9 mouse cellular contexts compared by ENCODE assay signal in the genomic region with DNA sequence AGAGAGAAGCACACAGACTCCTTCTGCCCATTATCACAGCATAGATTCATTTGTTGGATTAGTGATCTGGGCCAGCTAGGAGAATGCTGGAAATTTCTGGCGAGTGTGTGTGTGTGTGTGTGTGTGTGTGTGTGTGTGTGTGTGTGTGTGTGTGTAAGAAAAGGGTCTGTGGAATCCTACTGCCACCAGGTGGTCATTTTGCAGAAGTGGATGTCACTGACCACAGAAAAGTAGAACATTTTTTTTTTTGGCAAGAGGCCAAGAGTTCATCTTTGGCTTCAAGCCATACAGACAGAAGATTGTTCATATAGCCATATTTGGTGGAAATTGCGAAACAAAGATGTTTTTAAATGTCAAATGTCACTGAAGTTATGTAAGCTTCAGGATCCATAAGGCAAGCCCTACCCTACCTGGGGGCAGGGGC. TPM values are rescaled to one million over a fixed set of nuclear protein-coding genes. Genes with fewer than 3 reads are reported as not detected.
A peak's percentile ranks its signal among the peaks of the same experiment; 100 is the strongest.
DNase-seq lines count a peak whose midpoint lies in the region; ATAC-seq and TF ChIP-seq lines count a peak whose summit lies in the region.
"Had no signal": no experiment of that assay in that cellular context is flagged by ENCODE, and none has a peak within 500 bp of the region (broad histone marks: within the 10 kb centered on the region; RNA-seq: fewer than 3 reads in every experiment).

No protein-coding gene starts in this region.

- TF ChIP-seq RAD21 in MEL (IDR thresholded peaks at IDR 0.05; ENCODE audit: low read depth, low read length): peak; percentile 91

- H3K9me3 ChIP-seq in midbrain, embryonic 10.5 days (replicated peaks): no peaks in the 10 kb centered on the region
- no peaks in the 10 kb centered on the region for H3K9me3 ChIP-seq in midbrain, embryonic 15.5 days
- no peaks in the 10 kb centered on the region for H3K9me3 ChIP-seq in MEL (replicated peaks; ENCODE audit: insufficient read depth, low read length)
- no peaks in the 10 kb centered on the region for H3K9me3 ChIP-seq in midbrain, postnatal 0 days (ENCODE audit: low read length)
- H3K9me3 ChIP-seq: megakaryocyte, embryonic 14.5 days had no signal

- peak; percentile 60 for DNase-seq in midbrain, embryonic 10.5 days (ENCODE audit: low spot score)
- DNase-seq in MEL (ENCODE audit: low read depth, low spot score): peak; percentile 78
- DNase-seq in cerebellum, adult 8-10 months: peak; percentile 67
- DNase-seq in gastrocnemius, postnatal 14 days: peak; percentile 55
- DNase-seq in left cerebral cortex, postnatal 14 days (ENCODE audit: low spot score in 2 of 2): peak; percentile 68 to 87
- peak; percentile 93 for DNase-seq in midbrain, postnatal 0 days (ENCODE audit: low spot score)
- no peak for DNase-seq in ovary, postnatal 36 days (ENCODE audit: low spot score)

- H3K36me3 ChIP-seq in midbrain, embryonic 10.5 days: peaks cover 3% of the 10 kb centered on the region; the same call in 1 of the 2 replicates
- no peaks in the 10 kb centered on the region for H3K36me3 ChIP-seq in midbrain, embryonic 15.5 days (replicated peaks)
- H3K36me3 ChIP-seq in MEL (ENCODE audit: control insufficient read depth in 1 of 2, insufficient read depth in 2 of 2, low read length in 2 of 2): peaks cover 0 to 8% of the 10 kb centered on the region in 2 experiments; a peak in 2 of 4 replicates
- H3K36me3 ChIP-seq in midbrain, postnatal 0 days (ENCODE audit: insufficient read depth, low read length): no peaks in the 10 kb centered on the region; the same call in 1 of the 2 replicates

- TF ChIP-seq CTCF in MEL (IDR thresholded peaks at IDR 0.05 in 2 of 3, conservative IDR thresholded peaks at IDR 0.05 in 1 of 3; ENCODE audit: control insufficient read depth in 1 of 3, insufficient read depth in 1 of 3, low read depth in 2 of 3, low read length in 3 of 3, poor library complexity in 1 of 3, severe bottlenecking in 1 of 3): peak; percentile 45 to 90 (median 63)
- TF ChIP-seq CTCF in midbrain, postnatal 0 days (IDR thresholded peaks at IDR 0.05): peak; percentile 88

- intact Hi-C loops in gastrocnemius, postnatal 14 days (cut with DNase I; ENCODE audit: low total_unique reads): no loop called here
- intact Hi-C loops in left cerebral cortex, postnatal 14 days (cut with DNase I): loop anchor here (2.0 kb wide), 2 partner anchors 138 to 222 kb away; no protein-coding TSS in a partner anchor

- H3K4me3 ChIP-seq in midbrain, embryonic 10.5 days: no peak overlapping the region
- H3K4me3 ChIP-seq in midbrain, embryonic 15.5 days: no peak overlapping the region
- H3K4me3 ChIP-seq in MEL (ENCODE audit: control insufficient read depth in 1 of 2, insufficient read depth in 1 of 2, low read depth in 2 of 2, low read length in 2 of 2): no peak overlapping the region
- H3K4me3 ChIP-seq in midbrain, postnatal 0 days (ENCODE audit: low read depth, low read length): no peak overlapping the region
- H3K4me3 ChIP-seq: megakaryocyte, embryonic 14.5 days had no signal

- peaks cover 38% of the 10 kb centered on the region for H3K27me3 ChIP-seq in midbrain, embryonic 10.5 days (ENCODE audit: low read depth, poor library complexity, severe bottlenecking)
- H3K27me3 ChIP-seq in midbrain, embryonic 15.5 days (replicated peaks): peaks cover 21% of the 10 kb centered on the region
- H3K27me3 ChIP-seq in MEL (ENCODE audit: control insufficient read depth in 1 of 2, insufficient read depth in 2 of 2, low read length in 2 of 2): no peaks in the 10 kb centered on the region
- peaks cover 17% of the 10 kb centered on the region for H3K27me3 ChIP-seq in midbrain, postnatal 0 days (ENCODE audit: insufficient read depth, low read length)
- H3K27me3 ChIP-seq: megakaryocyte, embryonic 14.5 days had no signal

- no peak for ATAC-seq in midbrain, embryonic 15.5 days (replicated peaks)
- ATAC-seq in midbrain, postnatal 0 days (ENCODE audit: low FRiP score): no peak

- H3K4me1 ChIP-seq in midbrain, embryonic 10.5 days: peaks cover 51% of the 10 kb centered on the region
- H3K4me1 ChIP-seq in midbrain, embryonic 15.5 days: peaks cover 5% of the 10 kb centered on the region; the same call in 1 of the 2 replicates
- peaks cover 0 to 8% of the 10 kb centered on the region in 2 experiments; a peak in 3 of 4 replicates for H3K4me1 ChIP-seq in MEL (ENCODE audit: control insufficient read depth in 1 of 2, insufficient read depth in 2 of 2, low read length in 2 of 2)
- H3K4me1 ChIP-seq in midbrain, postnatal 0 days (ENCODE audit: insufficient read depth, low read length): no peaks in the 10 kb centered on the region

- H3K4me2 ChIP-seq in midbrain, embryonic 15.5 days: no peak overlapping the region
- H3K4me2 ChIP-seq in midbrain, postnatal 0 days (ENCODE audit: low read depth, low read length, poor library complexity, severe bottlenecking): no peak overlapping the region

- H3K27ac ChIP-seq in midbrain, embryonic 10.5 days (replicated peaks): no peak overlapping the region
- H3K27ac ChIP-seq in midbrain, embryonic 15.5 days: no peak overlapping the region
- no peak overlapping the region for H3K27ac ChIP-seq in MEL (ENCODE audit: control insufficient read depth, low read depth, low read length)
- H3K27ac ChIP-seq in midbrain, postnatal 0 days (ENCODE audit: low read depth, low read length): no peak overlapping the region

- TF ChIP-seq POLR2A in MEL (IDR thresholded peaks at IDR 0.05; ENCODE audit: control insufficient read depth in 1 of 2, insufficient read depth in 1 of 2, low read depth in 1 of 2, low read length in 2 of 2, poor library complexity in 1 of 2): no peak

- no peak overlapping the region for H3K9ac ChIP-seq in midbrain, embryonic 15.5 days
- H3K9ac ChIP-seq in MEL (ENCODE audit: control insufficient read depth, low read depth, low read length, poor library complexity, severe bottlenecking): no peak overlapping the region
- no peak overlapping the region for H3K9ac ChIP-seq in midbrain, postnatal 0 days (replicated peaks; ENCODE audit: low read length, poor library complexity, severe bottlenecking)

- 15% methylated on average over 2 of the region's 2 CpGs for whole genome bisulfite sequencing in midbrain, embryonic 10.5 days
- WGBS in midbrain, embryonic 15.5 days: 6% methylated on average over 2 of the region's 2 CpGs
- 6% methylated on average over 2 of the region's 2 CpGs for WGBS in midbrain, postnatal 0 days

- no peak for TF ChIP-seq EP300 in MEL (IDR thresholded peaks at IDR 0.05; ENCODE audit: low read depth in 1 of 2, low read length in 2 of 2)

- H3K79me2 ChIP-seq in MEL (ENCODE audit: control insufficient read depth, insufficient read depth, low read length, poor library complexity): no peaks in the 10 kb centered on the region

TF ChIP-seq in MEL, 35 proteins besides CTCF, POLR2A, EP300 and RAD21:
- TF ChIP-seq BHLHE40 (IDR thresholded peaks at IDR 0.05; ENCODE audit: borderline replicate concordance, low read depth, low read length) (0 out of 2 replicates have a peak, but pooled peaks have one; percentile 11), GABPA (IDR thresholded peaks at IDR 0.05; ENCODE audit: low read depth, low read length) (no peak), SMC3 (IDR thresholded peaks at IDR 0.05; ENCODE audit: low read depth, low read length) (peak; percentile 91), SIN3A (IDR thresholded peaks at IDR 0.05; ENCODE audit: low read length) (peak; percentile 68), USF2 (IDR thresholded peaks at IDR 0.05; ENCODE audit: borderline replicate concordance in 1 of 2, insufficient read depth in 1 of 2, low read depth in 1 of 2, low read length in 2 of 2) (no peak), TCF12 (IDR thresholded peaks at IDR 0.05; ENCODE audit: low read depth, low read length) (0 out of 2 replicates have a peak, but pooled peaks have one; percentile 18), CHD2 (IDR thresholded peaks at IDR 0.05; ENCODE audit: low read length) (no peak), MAFK (IDR thresholded peaks at IDR 0.05; ENCODE audit: borderline replicate concordance, low read depth, low read length) (no peak), ZC3H11A (IDR thresholded peaks at IDR 0.05; ENCODE audit: low read depth, low read length) (peak; percentile 88), ETS1 (IDR thresholded peaks at IDR 0.05; ENCODE audit: low read depth, low read length) (peak; percentile 23; the same call in 1 of the 2 replicates), ZNF384 (IDR thresholded peaks at IDR 0.05; ENCODE audit: low read depth, low read length) (peak; percentile 95), NRF1 (IDR thresholded peaks at IDR 0.05; ENCODE audit: insufficient read depth, low read depth, low read length, poor library complexity, severe bottlenecking) (no peak), MYC (IDR thresholded peaks at IDR 0.05; ENCODE audit: low read depth, low read length) (0 out of 2 replicates have a peak, but pooled peaks have one; percentile 41), ZKSCAN1 (IDR thresholded peaks at IDR 0.05; ENCODE audit: low read depth, low read length) (no peak; the same call in 1 of the 2 replicates), MAX (IDR thresholded peaks at IDR 0.05; ENCODE audit: low read length) (no peak), ELF1 (IDR thresholded peaks at IDR 0.05; ENCODE audit: low read depth, low read length) (peak; percentile 24; the same call in 1 of the 2 replicates)

RNA-seq across cellular contexts. Expression of a gene that starts 7.0 kb away (rescaled TPM):
- polyA plus RNA-seq in midbrain, embryonic 10.5 days (2016; fragmentation: Nextera tagmentation; extraction: Ambion mirVana): 70.6 and 78.8 TPM in 2 replicates
- 60.6 and 62.4 TPM in 2 replicates for polyA plus RNA-seq in midbrain, embryonic 15.5 days (2015; fragmentation: Nextera tagmentation; extraction: Ambion mirVana)
- 362 and 381 TPM in 2 replicates for total RNA-seq in MEL (2012; rRNA removed)
- polyA plus RNA-seq in MEL (2012; ENCODE audit: insufficient read depth in 1 of 2, insufficient read length in 2 of 2, low read depth in 1 of 2, low replicate concordance in 2 of 2, missing spikeins in 1 of 2): 100 to 1,000 TPM in 1 of 2 experiments, not detected in 1; 190 TPM
- 100 to 1,000 TPM; 127 to 132 TPM for total RNA-seq in gastrocnemius, postnatal 14 days (2021)
- total RNA-seq in left cerebral cortex, postnatal 14 days (2021): 10 to 100 TPM; 68.6 to 75.4 TPM
- 29.4 and 35.5 TPM in 2 replicates for total RNA-seq in midbrain, postnatal 0 days (2014; rRNA removed)
- polyA plus RNA-seq in midbrain, postnatal 0 days (2015; fragmentation: Nextera tagmentation; extraction: Ambion mirVana): 63.0 and 63.2 TPM in 2 replicates
